Mouse (Mus musculus) heart, embryonic 16.5 days (tissue): Measurements from ENCODE around the gene Gfi1. TPM values are rescaled to one million over a fixed set of nuclear protein-coding genes. Genes with fewer than 3 reads are reported as not detected.

Experiments
- ATAC-seq: fragments of 200-750 bp; cut with Nextera tagmentation; replicated peaks from 2 replicates; pipeline ENCODE4 v1.8.0; 2017; ENCODE audit warnings: moderate number of reproducible peaks; ENCODE audit not compliant: insufficient read depth, low FRiP score; ENCODE audit errors: extremely low read depth
- H3K27ac ChIP-seq: fragments of 300-500 bp; sonication (generic); 2 replicates; pipeline ENCODE4 v1.5.1; 2014; ENCODE audit warnings: mild to moderate bottlenecking, low read length, control low read depth, moderate library complexity
- H3K27me3 ChIP-seq: fragments of 300-500 bp; sonication (generic); 2 replicates; pipeline ENCODE4 v1.6.1; 2014; ENCODE audit warnings: low read length, mixed read lengths; ENCODE audit not compliant: control insufficient read depth, insufficient read depth
- H3K36me3 ChIP-seq: fragments of 300-500 bp; sonication (generic); 2 replicates; pipeline ENCODE4 v1.6.1; 2014; ENCODE audit not compliant: control insufficient read depth, insufficient read depth
- H3K4me1 ChIP-seq: fragments of 300-500 bp; sonication (generic); 2 replicates; pipeline ENCODE4 v1.6.1; 2014; ENCODE audit warnings: low read length, mixed read lengths; ENCODE audit not compliant: control insufficient read depth, insufficient read depth
- H3K4me2 ChIP-seq: fragments of 300-500 bp; sonication (generic); 2 replicates; pipeline ENCODE4 v1.6.1; 2014; ENCODE audit warnings: low read depth, mild to moderate bottlenecking, control low read depth, low read length
- H3K4me3 ChIP-seq: fragments of 300-500 bp; sonication (generic); 2 replicates; pipeline ENCODE4 v1.5.1; 2014; ENCODE audit warnings: mild to moderate bottlenecking, control low read depth, low read length
- H3K9ac ChIP-seq: fragments of 300-500 bp; sonication (generic); 2 replicates; pipeline ENCODE4 v1.6.1; 2014; ENCODE audit warnings: low read length, control low read depth
- H3K9me3 ChIP-seq: fragments of 300-500 bp; sonication (generic); replicated peaks from 2 replicates; pipeline ENCODE4 v1.6.1; 2016; ENCODE audit warnings: low read length; ENCODE audit not compliant: control insufficient read depth
- WGBS: fragments of 180-500 bp; shearing (Covaris S2); extraction: QIAGEN DNeasy Blood & Tissue Kit; methylation state at CpG from one replicate; pipeline ENCODE4 v1.1.7; 2014; 5-methylcytosine and 5-hydroxymethylcytosine counted together
- polyA plus RNA-seq: library from polyadenylated mRNA; unstranded; fragments of >200 nt; fragmentation: Nextera tagmentation; extraction: Ambion mirVana; gene quantifications from 2 replicates; pipeline ENCODE4 v1.2.1, GENCODE M21; 2015

Gfi1 gene
- polyA plus RNA-seq, 1 experiment from 2014 or later = 3.0 TPM

GRCm38 (mm10) chr5:107753656-107754055, 27.8 kb upstream of the Gfi1 start:
- ATAC-seq = no peak
- Histone ChIP-seq H3K4me2 (no peak overlapping the region), H3K4me1 (peaks cover 6% of the 10 kb centered on the region; the same call in 1 of the 2 replicates), H3K9ac (no peak overlapping the region), H3K36me3 (0 out of 2 replicates have a peak, but pooled peaks cover 4% of the 10 kb centered on the region), H3K4me3 (no peak overlapping the region), H3K27ac (no peak overlapping the region), H3K27me3 (no peaks in the 10 kb centered on the region), H3K9me3 (no peaks in the 10 kb centered on the region)
- WGBS = 93% methylated on average over 7 of the region's 7 CpGs

GRCm38 (mm10) chr5:107749229-107749916, 23.5 kb upstream of the Gfi1 start:
- H3K9me3 ChIP-seq = no peaks in the 10 kb centered on the region
- H3K9ac ChIP-seq = no peak overlapping the region
- H3K27ac ChIP-seq = no peak overlapping the region
- H3K36me3 ChIP-seq = peaks cover 4% of the 10 kb centered on the region; the same call in 1 of the 2 replicates
- no peaks in the 10 kb centered on the region for H3K27me3 ChIP-seq
- no peak overlapping the region for H3K4me3 ChIP-seq
- H3K4me2 ChIP-seq = no peak overlapping the region
- whole genome bisulfite sequencing = 49% methylated on average over 9 of the region's 9 CpGs
- ATAC-seq = no peak
- H3K4me1 ChIP-seq = 0 out of 2 replicates have a peak, but pooled peaks cover 3% of the 10 kb centered on the region

- Histone ChIP-seq H3K27ac (peak overlapping the region; percentile 14; the same call in 1 of the 2 replicates), H3K36me3 (no peaks in the 10 kb centered on the region), H3K27me3 (no peaks in the 10 kb centered on the region), H3K4me2 (no peak overlapping the region), H3K4me3 (no peak overlapping the region), H3K9ac (no peak overlapping the region), H3K4me1 (no peaks in the 10 kb centered on the region), H3K9me3 (peaks cover 2% of the 10 kb centered on the region; the same call in 1 of the 2 replicates)
- 89% methylated on average over 5 of the region's 5 CpGs for WGBS
- peak; percentile 55; the same call in 1 of the 2 replicates for ATAC-seq
Measured at GRCm38 (mm10) chr5:107739023-107739422, 13.2 kb upstream of the Gfi1 start.

- Histone ChIP-seq H3K27me3 (no peaks in the 10 kb centered on the region), H3K4me1 (no peaks in the 10 kb centered on the region), H3K9ac (no peak overlapping the region), H3K9me3 (peaks cover 2% of the 10 kb centered on the region; the same call in 1 of the 2 replicates), H3K36me3 (no peaks in the 10 kb centered on the region), H3K27ac (peak overlapping the region; percentile 49; the same call in 1 of the 2 replicates), H3K4me3 (no peak overlapping the region), H3K4me2 (no peak overlapping the region)
- 0 out of 2 replicates have a peak, but pooled peaks have one; percentile 18 for ATAC-seq
- WGBS = 78% methylated on average over 3 of the region's 3 CpGs
Measured at GRCm38 (mm10) chr5:107738296-107738695, 12.5 kb upstream of the Gfi1 start.

- Histone ChIP-seq H3K27me3 (no peaks in the 10 kb centered on the region), H3K9ac (no peak overlapping the region), H3K4me1 (no peaks in the 10 kb centered on the region), H3K9me3 (peaks cover 2% of the 10 kb centered on the region; the same call in 1 of the 2 replicates), H3K36me3 (no peaks in the 10 kb centered on the region), H3K4me3 (no peak overlapping the region), H3K27ac (no peak overlapping the region), H3K4me2 (no peak overlapping the region)
- WGBS = 60% methylated on average over 5 of the region's 5 CpGs
- no peak for ATAC-seq
Measured at GRCm38 (mm10) chr5:107736171-107736570, 10.3 kb upstream of the Gfi1 start.

GRCm38 (mm10) chr5:107731844-107732243, 6.0 kb upstream of the Gfi1 start:
- H3K4me3 ChIP-seq = no peak overlapping the region
- peaks cover under 1% of the 10 kb centered on the region; the same call in 1 of the 2 replicates for H3K4me1 ChIP-seq
- H3K27me3 ChIP-seq = peaks cover 26% of the 10 kb centered on the region
- H3K9me3 ChIP-seq = no peaks in the 10 kb centered on the region
- no peak for ATAC-seq
- H3K36me3 ChIP-seq = no peaks in the 10 kb centered on the region
- H3K9ac ChIP-seq = no peak overlapping the region
- no peak overlapping the region for H3K27ac ChIP-seq
- 27% methylated on average over 2 of the region's 2 CpGs for WGBS
- no peak overlapping the region for H3K4me2 ChIP-seq

- Histone ChIP-seq H3K9ac (no peak overlapping the region), H3K9me3 (no peaks in the 10 kb centered on the region), H3K27ac (no peak overlapping the region), H3K36me3 (no peaks in the 10 kb centered on the region), H3K4me3 (no peak overlapping the region), H3K4me1 (peaks cover 5% of the 10 kb centered on the region), H3K27me3 (peaks cover 30% of the 10 kb centered on the region), H3K4me2 (no peak overlapping the region)
- 55% methylated on average over 3 of the region's 3 CpGs for WGBS
- ATAC-seq = no peak
Measured at GRCm38 (mm10) chr5:107731408-107731807, 5.6 kb upstream of the Gfi1 start.

- peak overlapping the region; percentile 77 for H3K4me2 ChIP-seq
- H3K4me1 ChIP-seq = peaks cover 38% of the 10 kb centered on the region
- no peak overlapping the region for H3K9ac ChIP-seq
- no peak for ATAC-seq
- no peaks in the 10 kb centered on the region for H3K9me3 ChIP-seq
- H3K4me3 ChIP-seq = peak overlapping the region; percentile 54
- H3K36me3 ChIP-seq = no peaks in the 10 kb centered on the region
- H3K27ac ChIP-seq = no peak overlapping the region
- 31% methylated on average over 12 of the region's 12 CpGs for WGBS
- peaks cover 67% of the 10 kb centered on the region for H3K27me3 ChIP-seq
Measured at GRCm38 (mm10) chr5:107727007-107727402, 1.2 kb upstream of the Gfi1 start.

GRCm38 (mm10) chr5:107726281-107727006, 608 bp upstream of the Gfi1 start:
- Histone ChIP-seq H3K4me2 (peak overlapping the region; percentile 77), H3K27ac (peak overlapping the region; percentile 23; the same call in 1 of the 2 replicates), H3K4me3 (peak overlapping the region; percentile 54), H3K9me3 (no peaks in the 10 kb centered on the region), H3K4me1 (peaks cover 42% of the 10 kb centered on the region), H3K9ac (peak overlapping the region; percentile 41; the same call in 1 of the 2 replicates), H3K36me3 (no peaks in the 10 kb centered on the region), H3K27me3 (peaks cover 73% of the 10 kb centered on the region)
- ATAC-seq = no peak
- under 1% methylated on average over 57 of the region's 57 CpGs for WGBS
